Mouse (Mus musculus) G1E (cell line): ENCODE results near the gene Mical3. TPM values are rescaled to one million over a fixed set of nuclear protein-coding genes. Genes with fewer than 3 reads are reported as not detected.

Source experiments
- ATAC-seq: 2 replicates; pipeline ENCODE4 v1.8.0; 2016; ENCODE audit warnings: mild to moderate bottlenecking; ENCODE audit not compliant: insufficient number of reproducible peaks, poor library complexity, low FRiP score, severe bottlenecking; ENCODE audit errors: extremely low read depth
- DNase-seq: peaks from one replicate; pipeline ENCODE4 v3.0.0; 2012; ENCODE audit warnings: low spot score
- H3K27me3 ChIP-seq: 2 replicates; pipeline ENCODE4 v1.6.1; 2012; ENCODE audit warnings: mild to moderate bottlenecking, low read length, inconsistent platforms; ENCODE audit not compliant: insufficient read depth
- H3K36me3 ChIP-seq: replicated peaks from 2 replicates; pipeline ENCODE3; 2012; ENCODE audit warnings: mild to moderate bottlenecking, inconsistent platforms
- H3K4me1 ChIP-seq: 2 replicates; pipeline ENCODE4 v1.6.1; 2012; ENCODE audit warnings: low read depth, low read length, inconsistent platforms, mixed read lengths; ENCODE audit not compliant: insufficient read depth
- H3K4me3 ChIP-seq: 2 replicates; pipeline ENCODE4 v1.5.1; 2012; ENCODE audit warnings: low read depth, mild to moderate bottlenecking, inconsistent platforms, low read length, moderate library complexity, mixed read lengths
- H3K9me3 ChIP-seq: replicated peaks from 2 replicates; pipeline ENCODE4 v1.6.1; 2012; ENCODE audit warnings: inconsistent platforms
- CTCF ChIP-seq: IDR thresholded peaks from 2 replicates; pipeline ENCODE4 v1.5.1; 2012; ENCODE audit warnings: low read depth, low read length, inconsistent platforms, mixed read lengths
- GATA1 ChIP-seq: IDR thresholded peaks from 2 replicates; pipeline ENCODE4 v1.6.1; 2012; ENCODE audit warnings: borderline replicate concordance, low read length, inconsistent platforms, mixed read lengths
- GATA2 ChIP-seq: IDR thresholded peaks from 2 replicates; pipeline ENCODE4 v1.6.1; 2012; ENCODE audit warnings: low read depth, low read length, inconsistent platforms, borderline replicate concordance
- POLR2AphosphoS5 ChIP-seq: IDR thresholded peaks from 2 replicates; pipeline ENCODE4 v1.6.1; 2012; ENCODE audit warnings: low read depth, low read length, inconsistent platforms; ENCODE audit not compliant: insufficient replicate concordance
- TAL1 ChIP-seq: conservative IDR thresholded peaks from 2 replicates; pipeline ENCODE4 v1.6.1; 2012; ENCODE audit warnings: low read depth, low read length, inconsistent platforms, mixed read lengths
- polyA plus RNA-seq: library from polyadenylated mRNA; stranded (reverse); fragments of >175 nt; gene quantifications from 2 replicates; pipeline ENCODE4 v1.2.3, GENCODE M21; 2012
- total RNA-seq, 2 experiments: library from RNA; stranded (forward) in 1 of 2; stranded (reverse) in 1 of 2; fragments of 200-1000 nt in 1 of 2; fragments of >200 nt in 1 of 2; fragmentation: Nextera tagmentation in 1 of 2; gene quantifications; 2 replicates each; pipeline ENCODE4 v1.2.3; 2014 to 2017

Gene Mical3
- total and polyA plus RNA-seq, 3 experiments = 20.9 to 109 (median 38.1) TPM

DNA sequence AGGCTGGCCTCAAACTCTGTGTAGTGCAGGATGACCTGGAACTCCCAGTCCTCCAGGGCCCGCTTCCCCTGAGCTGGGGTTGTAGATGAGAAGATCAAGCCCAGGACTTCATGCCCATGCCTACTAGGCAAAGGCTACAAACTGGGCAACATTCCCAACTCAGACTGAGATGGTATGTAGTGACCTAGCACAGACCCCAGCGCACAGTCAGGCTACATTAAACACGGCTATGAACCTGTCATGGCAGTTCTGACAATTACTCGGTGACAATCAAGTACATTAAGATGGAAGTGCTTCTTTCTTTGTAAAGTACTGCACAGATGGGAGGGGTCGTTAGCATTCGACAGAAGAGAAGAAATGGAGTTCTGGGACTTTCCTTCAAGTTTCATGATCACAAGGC lies 44.0 kb upstream of the Mical3 start:
- Histone ChIP-seq H3K27me3 (peaks cover 73% of the 10 kb centered on the region), H3K4me1 (peaks cover 23% of the 10 kb centered on the region), H3K36me3 (no peaks in the 10 kb centered on the region), H3K4me3 (no peak overlapping the region), H3K9me3 (no peaks in the 10 kb centered on the region)
- DNase-seq (no peak), ATAC-seq (no peak)
- TF ChIP-seq TAL1 (no peak), POLR2AphosphoS5 (no peak), GATA2 (no peak), GATA1 (no peak), CTCF (no peak)

DNA sequence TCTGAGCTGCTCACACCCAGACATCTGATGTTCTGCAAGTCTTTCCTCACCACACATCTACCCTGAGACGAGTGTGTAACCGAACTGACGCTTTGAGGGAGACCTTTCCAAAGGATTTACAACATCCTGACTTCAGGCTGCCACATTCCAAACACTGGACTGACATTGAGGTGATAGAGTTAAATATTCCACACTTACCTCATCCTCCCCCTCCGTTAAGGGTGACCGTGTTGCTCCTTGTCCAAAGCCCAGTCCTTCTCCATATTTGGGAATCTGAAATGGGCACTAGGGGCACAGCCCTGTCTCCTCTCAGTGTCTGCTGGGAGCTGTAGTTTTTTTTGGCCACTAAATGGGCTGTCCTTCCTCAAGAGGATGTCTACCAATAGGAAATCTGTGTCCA lies 42.7 kb upstream of the Mical3 start:
- TF ChIP-seq POLR2AphosphoS5 (no peak), CTCF (no peak), GATA2 (no peak), TAL1 (no peak), GATA1 (no peak)
- Histone ChIP-seq H3K4me1 (peaks cover 14% of the 10 kb centered on the region), H3K36me3 (no peaks in the 10 kb centered on the region), H3K27me3 (peaks cover 80% of the 10 kb centered on the region), H3K9me3 (no peaks in the 10 kb centered on the region), H3K4me3 (no peak overlapping the region)
- DNase-seq (no peak), ATAC-seq (no peak)

DNA sequence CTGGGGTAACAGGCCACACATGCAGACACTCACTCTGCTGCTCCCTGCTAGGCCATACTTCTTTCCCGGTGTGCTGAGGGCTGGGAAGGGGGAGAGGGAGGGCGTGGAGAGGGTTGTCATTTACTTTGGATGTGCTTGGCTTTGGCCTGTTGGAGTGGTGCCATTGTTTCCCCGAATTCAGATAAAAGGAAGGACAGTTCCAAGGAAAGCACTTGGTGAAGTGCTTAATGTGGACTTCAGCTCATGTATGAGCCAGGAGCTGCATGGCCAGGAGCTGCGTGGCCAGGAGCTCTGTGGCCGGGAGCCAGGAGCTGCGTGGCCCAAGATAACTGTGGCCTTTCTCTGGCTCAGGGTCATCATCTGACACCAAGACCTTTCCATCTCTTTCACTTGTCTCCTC lies 40.3 kb upstream of the Mical3 start:
- Histone ChIP-seq H3K4me1 (peaks cover 3% of the 10 kb centered on the region), H3K27me3 (peaks cover 79% of the 10 kb centered on the region), H3K36me3 (no peaks in the 10 kb centered on the region), H3K9me3 (no peaks in the 10 kb centered on the region), H3K4me3 (no peak overlapping the region)
- TF ChIP-seq TAL1 = no peak
- TF ChIP-seq CTCF = no peak
- no peak for TF ChIP-seq GATA1
- no peak for TF ChIP-seq GATA2
- TF ChIP-seq POLR2AphosphoS5 = no peak
- no peak for DNase-seq
- ATAC-seq = no peak

DNA sequence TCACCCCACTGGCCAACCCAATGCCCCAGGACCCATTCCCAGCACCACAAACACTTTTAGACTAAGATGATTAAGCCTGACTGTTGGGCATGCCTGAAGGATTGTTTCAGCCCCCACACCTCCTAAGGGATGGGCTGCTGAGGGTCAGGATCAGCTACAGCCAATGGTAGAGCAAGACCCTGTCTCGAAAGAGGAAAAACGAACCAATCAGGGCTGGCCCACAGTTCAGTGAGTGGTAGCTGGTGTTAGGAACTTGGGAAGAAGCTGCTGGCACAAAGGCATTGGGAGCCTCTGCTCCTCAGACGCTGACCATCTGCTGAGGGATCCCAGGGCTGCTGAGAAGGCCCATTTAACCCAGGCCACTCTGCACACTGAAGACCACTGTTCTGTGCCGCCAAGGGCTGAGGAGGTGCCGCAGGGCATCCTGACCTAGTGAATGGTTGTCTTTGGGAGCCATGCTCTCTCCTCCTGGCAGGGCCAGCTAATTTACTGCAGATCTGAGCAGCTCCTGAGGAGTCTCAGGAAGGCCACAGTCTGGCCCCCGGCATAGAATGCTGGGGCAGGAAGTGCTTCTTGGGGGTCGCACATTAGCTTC lies 36.7 kb upstream of the Mical3 start:
- Histone ChIP-seq H3K27me3 (peaks cover 67% of the 10 kb centered on the region), H3K4me1 (no peaks in the 10 kb centered on the region), H3K4me3 (no peak overlapping the region), H3K9me3 (no peaks in the 10 kb centered on the region), H3K36me3 (no peaks in the 10 kb centered on the region)
- DNase-seq (no peak), ATAC-seq (no peak)
- TF ChIP-seq TAL1 (no peak), POLR2AphosphoS5 (no peak), GATA1 (no peak), CTCF (no peak), GATA2 (no peak)

DNA sequence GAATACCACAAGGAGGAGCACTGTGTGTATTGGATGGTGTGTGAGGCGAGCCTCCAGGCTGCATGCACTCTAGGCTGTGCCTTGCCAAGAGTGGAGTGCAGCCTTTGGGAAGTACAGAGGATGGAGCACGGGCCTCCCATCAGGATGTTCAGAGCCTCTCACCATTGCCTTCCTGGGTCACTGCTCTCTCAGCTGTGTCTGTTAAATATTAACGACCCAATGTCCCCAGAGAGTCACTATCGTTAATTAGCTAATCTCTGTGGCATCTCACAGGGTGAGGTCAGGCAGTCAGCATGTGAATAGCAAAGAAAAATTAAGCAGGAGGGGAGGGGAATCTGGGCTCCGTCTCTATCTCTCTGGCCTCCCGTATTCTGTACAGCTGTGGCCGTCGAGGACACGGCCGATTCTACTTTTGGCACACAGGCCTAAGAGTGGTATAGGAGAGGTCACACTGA lies 35.3 kb upstream of the Mical3 start:
- DNase-seq (no peak), ATAC-seq (no peak)
- no peaks in the 10 kb centered on the region for H3K36me3 ChIP-seq
- peaks cover 69% of the 10 kb centered on the region for H3K27me3 ChIP-seq
- H3K4me1 ChIP-seq = no peaks in the 10 kb centered on the region
- H3K9me3 ChIP-seq = no peaks in the 10 kb centered on the region
- TF ChIP-seq CTCF = no peak
- TF ChIP-seq POLR2AphosphoS5 = no peak
- TF ChIP-seq GATA2 = no peak
- no peak for TF ChIP-seq TAL1
- TF ChIP-seq GATA1 = no peak
- no peak overlapping the region for H3K4me3 ChIP-seq

DNA sequence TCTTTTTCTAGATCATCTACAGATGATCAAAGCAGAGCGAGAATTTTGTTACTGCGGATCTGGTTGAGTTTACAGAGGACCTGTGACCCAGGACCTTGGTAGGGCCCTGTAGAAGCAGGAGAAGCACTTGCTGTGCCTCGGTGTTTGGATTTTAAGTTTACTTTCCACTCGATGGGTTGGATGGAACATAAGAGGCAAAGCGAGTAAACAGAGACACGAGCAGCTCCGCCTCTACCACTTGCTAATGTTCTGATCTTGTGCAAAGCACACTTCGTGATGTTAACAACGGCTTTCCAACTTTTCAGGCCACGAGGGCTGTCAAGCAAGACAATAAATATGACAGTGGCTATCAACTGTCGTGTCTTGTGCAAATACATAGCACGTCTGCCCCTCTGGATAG lies 31.8 kb upstream of the Mical3 start:
- no peak for TF ChIP-seq TAL1
- TF ChIP-seq GATA1 = no peak
- TF ChIP-seq GATA2 = no peak
- TF ChIP-seq POLR2AphosphoS5 = no peak
- no peak for TF ChIP-seq CTCF
- DNase-seq (no peak), ATAC-seq (no peak)
- H3K4me3 ChIP-seq = no peak overlapping the region
- no peaks in the 10 kb centered on the region for H3K4me1 ChIP-seq
- no peaks in the 10 kb centered on the region for H3K36me3 ChIP-seq
- no peaks in the 10 kb centered on the region for H3K9me3 ChIP-seq
- H3K27me3 ChIP-seq = peaks cover 65% of the 10 kb centered on the region
